Comparison of ENCODE assay signal across 10 mouse cellular contexts in genomic region chr11:117309108-117309917, GRCm38 (mm10).
A peak's percentile ranks its signal among the peaks of the same experiment; 100 is the strongest.
DNase-seq lines count a peak whose midpoint lies in the region; ATAC-seq and TF ChIP-seq lines count a peak whose summit lies in the region.
"Had no signal": no experiment of that assay in that cellular context is flagged by ENCODE, and none has a peak within 500 bp of the region (broad histone marks: within the 10 kb centered on the region; RNA-seq: fewer than 3 reads in every experiment).

No protein-coding gene starts in this region.

- intact Hi-C loops in left cerebral cortex, postnatal 4 days (cut with DNase I): no loop called here

- no peak for TF ChIP-seq CTCF in CH12.LX (conservative IDR thresholded peaks at IDR 0.05 in 1 of 2, IDR thresholded peaks at IDR 0.05 in 1 of 2; ENCODE audit: low read depth in 2 of 2, low read length in 2 of 2)

- TF ChIP-seq RAD21 in CH12.LX (IDR thresholded peaks at IDR 0.05; ENCODE audit: low read depth, low read length): no peak

- dilution Hi-C loops in CH12.LX (cut with MboI; ENCODE audit: extremely low pct_ligation_motif_present, extremely low pct_unique_long_range_greater_than_20kb, low sequenced_read_pairs): no loop called here

- no peak overlapping the region for H3K4me2 ChIP-seq in kidney, embryonic 15.5 days
- H3K4me2 ChIP-seq in CH12.LX (ENCODE audit: insufficient read depth, low read depth, poor library complexity, severe bottlenecking): peak overlapping the region; percentile 67
- no peak overlapping the region for H3K4me2 ChIP-seq in intestine, embryonic 15.5 days (replicated peaks)
- H3K4me2 ChIP-seq: lung, embryonic 15.5 days had no signal

- H3K9me3 ChIP-seq in kidney, embryonic 15.5 days (replicated peaks): no peaks in the 10 kb centered on the region
- H3K9me3 ChIP-seq in CH12.LX (replicated peaks; ENCODE audit: low read length) (no peaks in the 10 kb centered on the region), ES-E14 (ENCODE audit: control insufficient read depth, insufficient read depth, low read depth, low read length) (no peaks in the 10 kb centered on the region)
- H3K9me3 ChIP-seq in intestine, embryonic 15.5 days: no peaks in the 10 kb centered on the region
- H3K9me3 ChIP-seq: lung, embryonic 15.5 days had no signal

- no peak overlapping the region for H3K4me3 ChIP-seq in kidney, embryonic 15.5 days (replicated peaks)
- H3K4me3 ChIP-seq in CH12.LX (replicated peaks in 1 of 3; ENCODE audit: low read depth in 2 of 3, low read length in 2 of 3, poor library complexity in 1 of 3) (peak overlapping the region; percentile 2 to 3 (median 3)), ES-E14 (ENCODE audit: insufficient read depth in 1 of 2, low read depth in 1 of 2, low read length in 2 of 2, poor library complexity in 1 of 2, severe bottlenecking in 1 of 2) (peak overlapping the region; percentile 17 to 20; a peak in 3 of 4 replicates)
- H3K4me3 ChIP-seq in intestine, embryonic 15.5 days (replicated peaks): no peak overlapping the region
- H3K4me3 ChIP-seq: lung, embryonic 15.5 days had no signal

- H3K4me1 ChIP-seq in kidney, embryonic 15.5 days: peaks cover 88% of the 10 kb centered on the region
- H3K4me1 ChIP-seq in CH12.LX (ENCODE audit: control insufficient read depth in 1 of 2, insufficient read depth in 2 of 2): peaks cover 89 to 97% of the 10 kb centered on the region in 2 experiments
- peaks cover 13 to 53% of the 10 kb centered on the region in 2 experiments for H3K4me1 ChIP-seq in ES-E14 (ENCODE audit: control insufficient read depth in 2 of 2, insufficient read depth in 2 of 2, low read length in 2 of 2, poor library complexity in 1 of 2)
- peaks cover 76% of the 10 kb centered on the region for H3K4me1 ChIP-seq in intestine, embryonic 15.5 days (replicated peaks)

- WGBS in kidney, embryonic 15.5 days: 47% methylated on average over 17 of the region's 17 CpGs
- 59% methylated on average over 17 of the region's 17 CpGs for WGBS in intestine, embryonic 15.5 days

- H3K27ac ChIP-seq in kidney, embryonic 15.5 days: peak overlapping the region; percentile 88
- H3K27ac ChIP-seq in CH12.LX (ENCODE audit: insufficient read depth, low read depth) (peak overlapping the region; percentile 98), ES-E14 (ENCODE audit: insufficient read depth, low read depth, low read length, poor library complexity, severe bottlenecking) (peak overlapping the region; percentile 93)
- H3K27ac ChIP-seq in intestine, embryonic 15.5 days: no peak overlapping the region

- H3K79me2 ChIP-seq in CH12.LX (replicated peaks; ENCODE audit: control insufficient read depth, extremely low read depth, insufficient read depth, poor library complexity, severe bottlenecking): peaks cover 20% of the 10 kb centered on the region

- H3K27me3 ChIP-seq in kidney, embryonic 15.5 days: no peaks in the 10 kb centered on the region
- no peaks in the 10 kb centered on the region for H3K27me3 ChIP-seq in CH12.LX (replicated peaks)
- H3K27me3 ChIP-seq in intestine, embryonic 15.5 days (replicated peaks): no peaks in the 10 kb centered on the region
- H3K27me3 ChIP-seq: lung, embryonic 15.5 days had no signal

- no peak for DNase-seq in kidney, postnatal 25 days
- no peak for DNase-seq in CH12.LX (ENCODE audit: extremely low read depth)
- no peak for DNase-seq in ES-E14 (ENCODE audit: low read depth, low spot score)
- DNase-seq in embryo, embryonic 10.5 days (ENCODE audit: low spot score): no peak
- no peak for DNase-seq in adrenal gland, adult 2 months
- DNase-seq in left cerebral cortex, postnatal 4 days: no peak
- DNase-seq: cerebellum, adult 9-11 months had no signal

- 0 out of 2 replicates have a peak overlapping the region, but pooled peaks have one; percentile 8 for H3K9ac ChIP-seq in kidney, embryonic 15.5 days
- H3K9ac ChIP-seq in CH12.LX (ENCODE audit: insufficient read depth, low read depth) (peak overlapping the region; percentile 51), ES-E14 (ENCODE audit: insufficient read depth, low read depth, low read length, poor library complexity, severe bottlenecking) (peak overlapping the region; percentile 27; the same call in 1 of the 2 replicates)
- H3K9ac ChIP-seq in intestine, embryonic 15.5 days: 0 out of 2 replicates have a peak overlapping the region, but pooled peaks have one; percentile 2
- H3K9ac ChIP-seq: lung, embryonic 15.5 days had no signal

- ATAC-seq in kidney, embryonic 15.5 days (replicated peaks; ENCODE audit: low FRiP score): no peak
- ATAC-seq in intestine, embryonic 15.5 days: no peak

- in situ Hi-C loops in CH12.LX (cut with MboI; ENCODE audit: low pct_ligation_motif_present, low pct_unique_long_range_greater_than_20kb, low sequenced_read_pairs) (loop anchor here (5.0 kb wide), 1 partner anchor 42 kb away; no protein-coding TSS in a partner anchor), ES-E14 (cut with MboI; ENCODE audit: low sequenced_read_pairs in 2 of 2, unreplicated experiment in 2 of 2) (loop anchor here (5.0 to 10.0 kb wide), 2 partner anchors 45 to 48 kb away; no protein-coding TSS in a partner anchor)

- no peak; the same call in 1 of the 2 replicates for TF ChIP-seq POLR2A in CH12.LX (IDR thresholded peaks at IDR 0.05; ENCODE audit: low read depth, low read length)

- peak; percentile 10 for TF ChIP-seq EP300 in CH12.LX (IDR thresholded peaks at IDR 0.05; ENCODE audit: low read length)

- no peaks in the 10 kb centered on the region for H3K36me3 ChIP-seq in kidney, embryonic 15.5 days
- H3K36me3 ChIP-seq in CH12.LX (replicated peaks in 1 of 2; ENCODE audit: control insufficient read depth in 1 of 2, insufficient read depth in 1 of 2, low read length in 1 of 2) (peaks cover 3 to 35% of the 10 kb centered on the region in 2 experiments), ES-E14 (ENCODE audit: control insufficient read depth, insufficient read depth, low read length, poor library complexity, severe bottlenecking) (no peaks in the 10 kb centered on the region; the same call in 1 of the 2 replicates)
- no peaks in the 10 kb centered on the region for H3K36me3 ChIP-seq in intestine, embryonic 15.5 days
- H3K36me3 ChIP-seq: lung, embryonic 15.5 days had no signal

TF ChIP-seq in CH12.LX, 34 proteins besides CTCF, POLR2A, EP300 and RAD21:
- TF ChIP-seq CHD2 (IDR thresholded peaks at IDR 0.05; ENCODE audit: low read length) (peak; percentile 86), NELFE (IDR thresholded peaks at IDR 0.05; ENCODE audit: low read depth, low read length) (0 out of 2 replicates have a peak, but pooled peaks have one; percentile 30), NRF1 (IDR thresholded peaks at IDR 0.05; ENCODE audit: low read depth, low read length) (peak; percentile 63), MEF2A (IDR thresholded peaks at IDR 0.05; ENCODE audit: borderline replicate concordance, low read depth, low read length) (no peak), SIN3A (IDR thresholded peaks at IDR 0.05; ENCODE audit: low read length) (peak; percentile 62), USF1 (IDR thresholded peaks at IDR 0.05; ENCODE audit: low read depth, low read length) (no peak), MAZ (IDR thresholded peaks at IDR 0.05; ENCODE audit: low read depth, low read length) (0 out of 2 replicates have a peak, but pooled peaks have one; percentile 35), ELF1 (IDR thresholded peaks at IDR 0.05; ENCODE audit: low read depth, low read length) (no peak), BHLHE40 (IDR thresholded peaks at IDR 0.05; ENCODE audit: low read depth, low read length) (peak; percentile 25; the same call in 1 of the 2 replicates), MYC (IDR thresholded peaks at IDR 0.05; ENCODE audit: low read depth, low read length) (peak; percentile 63)

TF ChIP-seq in ES-E14, 5 proteins besides CTCF, POLR2A, EP300 and RAD21:
- no peak for TF ChIP-seq ZC3H11A (IDR thresholded peaks at IDR 0.05; ENCODE audit: borderline replicate concordance, low read depth, low read length)
- no peak for TF ChIP-seq ZNF384 (IDR thresholded peaks at IDR 0.05; ENCODE audit: low read depth, low read length)
- TF ChIP-seq HCFC1 (IDR thresholded peaks at IDR 0.05; ENCODE audit: borderline replicate concordance, insufficient read depth, low read length): no peak
- TF ChIP-seq CHD2 (IDR thresholded peaks at IDR 0.05; ENCODE audit: low read depth, low read length): no peak
- TF ChIP-seq MAFK (IDR thresholded peaks at IDR 0.05; ENCODE audit: insufficient read depth, low read depth, low read length): no peak

Comparison
In these comparisons a context has a peak if more than half of its experiments do, and no peak if none do; other contexts are left out.
1. H3K4me3 ChIP-seq: peak in CH12.LX (3 of 3) and ES-E14 (2 of 2); none in kidney, embryonic 15.5 days (single experiment) and intestine, embryonic 15.5 days (single experiment).
2. Peak in every context shown above with its lines, with median percentiles within 50 percentile points of each other: H3K9ac ChIP-seq.